Mouse (Mus musculus) erythroblast, adult 5-6 weeks (primary cell): ENCODE measurements around the gene Gm6710. TPM values are rescaled to one million over a fixed set of nuclear protein-coding genes. Genes with fewer than 3 reads are reported as not detected.
"Not testable (repeated sequence)": the region's sequence is repeated elsewhere in the genome, so short reads cannot be mapped to it uniquely, and the experiment has no call there.

ENCODE experiments used
- ATAC-seq: replicated peaks from 2 replicates; pipeline ENCODE4 v1.8.0; 2016; ENCODE audit warnings: moderate number of reproducible peaks, mild to moderate bottlenecking, moderate TSS enrichment, inconsistent platforms; ENCODE audit not compliant: poor library complexity, low FRiP score, severe bottlenecking
- total RNA-seq, 2 experiments: library from RNA; stranded (forward) in 1 of 2; stranded (reverse) in 1 of 2; fragments of 150-400 nt in 1 of 2; fragments of 200-764, 138-1000 nt in 1 of 2; gene quantifications; 2 replicates each; pipeline versions ENCODE4 v1.2.3 to v1.2.4; 2015 to 2017; ENCODE audit warnings: low replicate concordance in 2 of 2

Gm6710 gene
- 0.77 TPM in 1 of 2 replicates, not detected in the other for total RNA-seq (2015; ENCODE audit: low replicate concordance)
- 1.4 and 3.1 TPM in 2 replicates for total RNA-seq (2017; ENCODE audit: low replicate concordance)

GRCm38 (mm10) chr2:175869024-175869423 lies at the start of gene Gm6710:
Gene Gm6710 (plus strand): TSS chr2:175869219.
- ATAC-seq, result not testable (repeated sequence)

Other genes with a start within 250 kb of the Gm6710 start
- not detected in 2 replicates for gene Gm11007, start 225.2 kb upstream of the Gm6710 start, total RNA-seq (2015; ENCODE audit: low replicate concordance)
- gene Gm11007, start 225.2 kb upstream of the Gm6710 start, total RNA-seq (2017; ENCODE audit: low replicate concordance), result 22.2 TPM in 1 of 2 replicates, not detected in the other
- not detected in 2 replicates for gene Zfp969, start 165.6 kb upstream of the Gm6710 start, total RNA-seq (2015; ENCODE audit: low replicate concordance)
- gene Zfp969, start 165.6 kb upstream of the Gm6710 start, total RNA-seq (2017; ENCODE audit: low replicate concordance), result not detected in 2 replicates
- not detected in 2 replicates for gene Gm2007, start 127.7 kb upstream of the Gm6710 start, total RNA-seq (2015; ENCODE audit: low replicate concordance)
- gene Gm2007, start 127.7 kb upstream of the Gm6710 start, total RNA-seq (2017; ENCODE audit: low replicate concordance), result 22.2 TPM in 1 of 2 replicates, not detected in the other
- not detected in 2 replicates for gene Gm14288, start 68.1 kb upstream of the Gm6710 start, total RNA-seq (2015; ENCODE audit: low replicate concordance)
- gene Gm14288, start 68.1 kb upstream of the Gm6710 start, total RNA-seq (2017; ENCODE audit: low replicate concordance), result 1.3 TPM in 1 of 2 replicates, not detected in the other
- 1.5 and 2.1 TPM in 2 replicates for gene Zfp966, start 61.9 kb downstream of the Gm6710 start, total RNA-seq (2015; ENCODE audit: low replicate concordance)
- gene Zfp966, start 61.9 kb downstream of the Gm6710 start, total RNA-seq (2017; ENCODE audit: low replicate concordance), result 1.3 and 3.2 TPM in 2 replicates
- 0.58 and 2.1 TPM in 2 replicates for gene Gm2026, start 96.1 kb downstream of the Gm6710 start, total RNA-seq (2015; ENCODE audit: low replicate concordance)
- gene Gm2026, start 96.1 kb downstream of the Gm6710 start, total RNA-seq (2017; ENCODE audit: low replicate concordance), result not detected in 2 replicates